In genomic region chr11:94253691-94254090, GRCm38 (mm10) we compare ENCODE assay signal across 28 mouse cellular contexts. TPM values are rescaled to one million over a fixed set of nuclear protein-coding genes. Genes with fewer than 3 reads are reported as not detected.
A peak's percentile ranks its signal among the peaks of the same experiment; 100 is the strongest.
DNase-seq lines count a peak whose midpoint lies in the region; ATAC-seq and TF ChIP-seq lines count a peak whose summit lies in the region.
"Had no signal": no experiment of that assay in that cellular context is flagged by ENCODE, and none has a peak within 500 bp of the region (broad histone marks: within the 10 kb centered on the region; RNA-seq: fewer than 3 reads in every experiment).

No protein-coding gene starts in this region.

- peak; percentile 52; the same call in 1 of the 2 replicates for ATAC-seq in erythroblast, adult 5-6 weeks (replicated peaks; ENCODE audit: low FRiP score, poor library complexity, severe bottlenecking)
- ATAC-seq: forebrain, embryonic 13.5 days had no signal

- H3K9me3 ChIP-seq in ES-E14 (ENCODE audit: control insufficient read depth, insufficient read depth, low read depth, low read length), result no peaks in the 10 kb centered on the region
- peaks cover 22% of the 10 kb centered on the region for H3K9me3 ChIP-seq in megakaryocyte, embryonic 14.5 days
- H3K9me3 ChIP-seq: forebrain, embryonic 13.5 days; heart, embryonic 15.5 days; hindbrain, embryonic 15.5 days had no signal

- H3K9ac ChIP-seq in ES-E14 (ENCODE audit: insufficient read depth, low read depth, low read length, poor library complexity, severe bottlenecking), result no peak overlapping the region
- H3K9ac ChIP-seq: forebrain, embryonic 13.5 days; heart, embryonic 15.5 days; hindbrain, embryonic 15.5 days; limb, embryonic 13.5 days; liver, embryonic 14.5 days; lung, embryonic 14.5 days had no signal

- in situ Hi-C loops in ES-E14 (cut with MboI; ENCODE audit: low sequenced_read_pairs in 2 of 2, unreplicated experiment in 2 of 2), result no loop called here

- H3K4me1 ChIP-seq in ES-E14 (ENCODE audit: control insufficient read depth in 2 of 2, insufficient read depth in 2 of 2, low read length in 2 of 2, poor library complexity in 1 of 2), result no peaks in the 10 kb centered on the region; a peak in 1 of 4 replicates
- peaks cover 21% of the 10 kb centered on the region for H3K4me1 ChIP-seq in megakaryocyte, embryonic 14.5 days
- H3K4me1 ChIP-seq: heart, embryonic 15.5 days had no signal

- no peak overlapping the region for H3K27ac ChIP-seq in ES-E14 (ENCODE audit: insufficient read depth, low read depth, low read length, poor library complexity, severe bottlenecking)
- H3K27ac ChIP-seq: forebrain, embryonic 13.5 days; heart, embryonic 15.5 days; hindbrain, embryonic 15.5 days; layer of hippocampus, adult 2 months; limb, embryonic 13.5 days; liver, embryonic 14.5 days had no signal

- no peaks in the 10 kb centered on the region for H3K36me3 ChIP-seq in ES-E14 (ENCODE audit: control insufficient read depth, insufficient read depth, low read length, poor library complexity, severe bottlenecking)
- no peaks in the 10 kb centered on the region for H3K36me3 ChIP-seq in megakaryocyte, embryonic 14.5 days (replicated peaks; ENCODE audit: low read length)
- H3K36me3 ChIP-seq: heart, embryonic 15.5 days; hindbrain, embryonic 15.5 days; limb, embryonic 13.5 days had no signal

- peaks cover 66% of the 10 kb centered on the region for H3K27me3 ChIP-seq in megakaryocyte, embryonic 14.5 days (replicated peaks)
- H3K27me3 ChIP-seq: forebrain, embryonic 13.5 days; heart, embryonic 15.5 days; hindbrain, embryonic 15.5 days; limb, embryonic 13.5 days had no signal

- DNase-seq in 416B (ENCODE audit: low read depth) (peak; percentile 74), ES-E14 (ENCODE audit: low read depth, low spot score) (no peak)
- DNase-seq in cerebellum, adult 11-12 months, result no peak
- DNase-seq in thymus, postnatal 0 days (ENCODE audit: low spot score), result no peak
- DNase-seq in thymus, postnatal 25 days, result no peak
- DNase-seq in cerebellum, postnatal 25 days, result no peak
- DNase-seq: cerebellum, adult 9-10 months; gastrocnemius, postnatal 36 days; heart, postnatal 4 days; kidney, adult 2 months; kidney, postnatal 14 days; layer of hippocampus, postnatal 36 days; lung, embryonic 14.5 days; thymus, postnatal 14 days had no signal

- no peak overlapping the region for H3K4me3 ChIP-seq in ES-E14 (ENCODE audit: insufficient read depth in 1 of 2, low read depth in 1 of 2, low read length in 2 of 2, poor library complexity in 1 of 2, severe bottlenecking in 1 of 2)
- peak overlapping the region; percentile 39 for H3K4me3 ChIP-seq in megakaryocyte, embryonic 14.5 days (replicated peaks)
- H3K4me3 ChIP-seq: forebrain, embryonic 13.5 days; heart, embryonic 15.5 days; hindbrain, embryonic 15.5 days; layer of hippocampus, adult 2 months; limb, embryonic 13.5 days had no signal

TF ChIP-seq in ES-E14, 5 proteins besides CTCF, POLR2A, EP300 and RAD21:
- peak; percentile 74; the same call in 1 of the 2 replicates for TF ChIP-seq MAFK (IDR thresholded peaks at IDR 0.05; ENCODE audit: insufficient read depth, low read depth, low read length)
- no peak for TF ChIP-seq ZC3H11A (IDR thresholded peaks at IDR 0.05; ENCODE audit: borderline replicate concordance, low read depth, low read length)
- TF ChIP-seq CHD2 (IDR thresholded peaks at IDR 0.05; ENCODE audit: low read depth, low read length), result no peak
- TF ChIP-seq ZNF384 (IDR thresholded peaks at IDR 0.05; ENCODE audit: low read depth, low read length), result no peak

RNA-seq across cellular contexts. Expression of gene Wfikkn2, which starts 7.9 kb away (rescaled TPM):
- 0.31 and 0.53 TPM in 2 replicates for total RNA-seq in ES-E14 (2012; rRNA removed)
- total RNA-seq in erythroblast, adult 5-6 weeks (2015; ENCODE audit: low replicate concordance), result not detected in 2 replicates
- total RNA-seq in erythroblast, adult 5-6 weeks (2017; ENCODE audit: low replicate concordance), result not detected in 2 replicates
- polyA plus RNA-seq in megakaryocyte, embryonic 14.5 days (2012; ENCODE audit: insufficient read depth, low replicate concordance), result not detected in 2 replicates
- polyA plus RNA-seq in thymus, postnatal 0 days (2015; fragmentation: Nextera tagmentation; extraction: Ambion mirVana), result 17.5 and 19.5 TPM in 2 replicates
- total RNA-seq: MEL had no signal

RNA-seq across cellular contexts. Expression of gene Gm21885, which starts 28.0 kb away (rescaled TPM):
- 0.40 TPM in 1 of 2 replicates, not detected in the other for total RNA-seq in ES-E14 (2012; rRNA removed)
- not detected in 2 replicates for total RNA-seq in erythroblast, adult 5-6 weeks (2015; ENCODE audit: low replicate concordance)
- total RNA-seq in erythroblast, adult 5-6 weeks (2017; ENCODE audit: low replicate concordance), result not detected in 2 replicates
- polyA plus RNA-seq in megakaryocyte, embryonic 14.5 days (2012; ENCODE audit: insufficient read depth, low replicate concordance), result not detected in 2 replicates
- polyA plus RNA-seq in thymus, postnatal 0 days (2015; fragmentation: Nextera tagmentation; extraction: Ambion mirVana), result not detected in 2 replicates
- total RNA-seq: gastrocnemius, adult 18-20 months; gastrocnemius, postnatal 36 days; heart, postnatal 4 days; layer of hippocampus, adult 2 months; layer of hippocampus, postnatal 36 days; left cerebral cortex, postnatal 10 days; MEL; midbrain, postnatal 0 days had no signal
- polyA plus RNA-seq: cortical plate, adult 2 months; embryonic facial prominence, embryonic 11.5 days; forebrain, embryonic 13.5 days; heart, embryonic 15.5 days; kidney, adult 2 months; liver, embryonic 14.5 days; midbrain, postnatal 0 days had no signal

RNA-seq across cellular contexts. Expression of gene Tob1, which starts 42.4 kb away (rescaled TPM):
- total RNA-seq in ES-E14 (2012; rRNA removed), result 10.8 and 11.3 TPM in 2 replicates
- 3.5 and 6.1 TPM in 2 replicates for total RNA-seq in erythroblast, adult 5-6 weeks (2015; ENCODE audit: low replicate concordance)
- total RNA-seq in erythroblast, adult 5-6 weeks (2017; ENCODE audit: low replicate concordance), result 5.3 and 7.5 TPM in 2 replicates
- 4.3 and 10.8 TPM in 2 replicates for polyA plus RNA-seq in megakaryocyte, embryonic 14.5 days (2012; ENCODE audit: insufficient read depth, low replicate concordance)
- 21.6 and 23.9 TPM in 2 replicates for polyA plus RNA-seq in thymus, postnatal 0 days (2015; fragmentation: Nextera tagmentation; extraction: Ambion mirVana)
